Mouse (Mus musculus): ENCODE measurements around the gene Dolk. TPM values are rescaled to one million over a fixed set of nuclear protein-coding genes. Genes with fewer than 3 reads are reported as not detected.

The Dolk gene
- polyA plus RNA-seq, 1 experiment from 2014 or later: 41.2 TPM

DNA sequence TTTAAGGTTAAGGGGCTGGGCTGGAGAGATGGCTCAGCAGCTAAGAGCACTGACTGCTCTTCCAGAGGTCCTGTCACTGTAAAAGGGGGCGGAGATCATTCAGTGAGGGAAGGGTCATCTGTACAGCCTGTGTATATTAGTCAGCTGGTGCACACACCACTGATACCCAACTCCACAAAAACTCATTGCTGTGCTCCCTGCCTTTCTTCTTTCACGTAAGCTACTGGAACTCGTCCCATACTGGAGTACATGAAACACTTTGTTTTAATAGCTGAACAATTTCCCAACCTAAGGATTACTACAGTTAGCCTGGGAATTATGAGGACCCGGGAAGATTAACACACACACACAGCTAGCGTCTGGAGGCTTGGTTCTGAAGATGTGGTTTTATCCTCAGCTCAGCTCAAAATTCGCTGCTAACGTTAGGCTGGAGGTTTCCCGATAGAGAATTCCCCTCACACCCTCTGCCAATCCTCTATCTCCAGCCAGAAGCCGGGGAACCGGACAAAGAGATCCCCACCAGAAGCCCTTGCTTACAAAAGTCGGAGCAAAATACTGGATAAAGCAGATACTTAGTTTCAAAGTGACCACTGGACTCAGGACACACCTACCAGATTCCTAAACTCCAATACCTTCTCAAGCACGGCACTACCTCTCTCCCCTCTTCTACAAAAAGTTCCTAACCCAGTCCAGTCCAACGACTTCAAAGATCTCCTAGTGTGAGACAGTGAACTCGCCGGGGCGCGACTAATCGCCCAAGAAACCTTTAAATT is 49.5 kb downstream of the Dolk start:
- H3K9ac ChIP-seq (ENCODE audit: low read depth, low read length): peak overlapping the region; percentile 73
- peak overlapping the region; percentile 66 for H3K4me2 ChIP-seq (ENCODE audit: low read depth, low read length)
- peak overlapping the region; percentile 76 for H3K4me3 ChIP-seq (ENCODE audit: low read length)
- no peaks in the 10 kb centered on the region for H3K9me3 ChIP-seq (ENCODE audit: control insufficient read depth, low read length)
- peak; percentile 3; the same call in 1 of the 2 replicates for ATAC-seq
- H3K36me3 ChIP-seq (ENCODE audit: control insufficient read depth, insufficient read depth, low read length): peaks cover 10% of the 10 kb centered on the region
- WGBS: 3% methylated on average over 18 of the region's 18 CpGs
- H3K27ac ChIP-seq (ENCODE audit: low read length): peak overlapping the region; percentile 74
- H3K27me3 ChIP-seq (replicated peaks; ENCODE audit: control insufficient read depth, insufficient read depth, low read length): no peaks in the 10 kb centered on the region
- H3K4me1 ChIP-seq (ENCODE audit: control insufficient read depth, insufficient read depth, low read length): peaks cover 28% of the 10 kb centered on the region

DNA sequence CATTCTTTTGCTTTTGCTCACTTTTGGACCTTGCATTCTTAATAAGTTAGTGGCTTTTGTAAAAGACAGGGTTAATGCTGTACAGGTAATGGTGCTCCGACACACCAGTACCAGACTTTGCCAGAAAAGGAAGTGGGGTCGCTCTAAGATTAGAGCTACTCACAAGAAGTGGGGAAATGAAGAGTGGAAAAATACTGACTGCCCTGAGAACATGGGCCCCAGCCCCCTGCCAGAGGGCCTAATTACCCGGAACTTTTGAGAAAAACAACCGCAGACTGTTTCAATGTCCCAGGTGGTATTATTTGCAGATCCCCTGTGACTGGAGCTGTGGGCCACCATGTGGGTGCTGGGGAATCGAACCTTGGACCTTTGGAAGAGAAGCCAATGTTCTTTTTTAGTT is 50.5 kb downstream of the Dolk start:
- WGBS: 72% methylated on average over 5 of the region's 5 CpGs
- peaks cover under 1% of the 10 kb centered on the region; the same call in 1 of the 2 replicates for H3K36me3 ChIP-seq (ENCODE audit: control insufficient read depth, insufficient read depth, low read length)
- no peak overlapping the region for H3K4me2 ChIP-seq (ENCODE audit: low read depth, low read length)
- no peak overlapping the region for H3K4me3 ChIP-seq (ENCODE audit: low read length)
- no peak overlapping the region for H3K27ac ChIP-seq (ENCODE audit: low read length)
- H3K9ac ChIP-seq (ENCODE audit: low read depth, low read length): no peak overlapping the region
- no peak for ATAC-seq
- no peaks in the 10 kb centered on the region for H3K27me3 ChIP-seq (replicated peaks; ENCODE audit: control insufficient read depth, insufficient read depth, low read length)
- peaks cover 27% of the 10 kb centered on the region for H3K4me1 ChIP-seq (ENCODE audit: control insufficient read depth, insufficient read depth, low read length)
- H3K9me3 ChIP-seq (ENCODE audit: control insufficient read depth, low read length): no peaks in the 10 kb centered on the region

Other genes starting within 250 kb of the Dolk start
- 19.7 and 21.9 TPM in 2 replicates for gene Wdr34, start 237.5 kb downstream of the Dolk start, polyA plus RNA-seq (2015; fragmentation: Nextera tagmentation; extraction: Ambion mirVana)
- gene Set, start 229.0 kb downstream of the Dolk start, polyA plus RNA-seq (2015; fragmentation: Nextera tagmentation; extraction: Ambion mirVana): 329 and 361 TPM in 2 replicates
- gene Pkn3, start 208.7 kb downstream of the Dolk start, polyA plus RNA-seq (2015; fragmentation: Nextera tagmentation; extraction: Ambion mirVana): 10.4 and 10.8 TPM in 2 replicates
- 79.0 and 86.2 TPM in 2 replicates for gene Zdhhc12, start 192.7 kb downstream of the Dolk start, polyA plus RNA-seq (2015; fragmentation: Nextera tagmentation; extraction: Ambion mirVana)
- 3.3 and 3.7 TPM in 2 replicates for gene Zer1, start 161.7 kb downstream of the Dolk start, polyA plus RNA-seq (2015; fragmentation: Nextera tagmentation; extraction: Ambion mirVana)
- 8.3 and 9.8 TPM in 2 replicates for gene Tbc1d13, start 152.6 kb downstream of the Dolk start, polyA plus RNA-seq (2015; fragmentation: Nextera tagmentation; extraction: Ambion mirVana)
- 42.5 and 45.5 TPM in 2 replicates for gene Endog, start 114.8 kb downstream of the Dolk start, polyA plus RNA-seq (2015; fragmentation: Nextera tagmentation; extraction: Ambion mirVana)
- 59.5 and 62.6 TPM in 2 replicates for gene Spout1, start 107.9 kb downstream of the Dolk start, polyA plus RNA-seq (2015; fragmentation: Nextera tagmentation; extraction: Ambion mirVana)
- gene Kyat1, start 80.5 kb downstream of the Dolk start, polyA plus RNA-seq (2015; fragmentation: Nextera tagmentation; extraction: Ambion mirVana): 24.6 and 28.9 TPM in 2 replicates
- gene Lrrc8a, start 48.6 kb downstream of the Dolk start, polyA plus RNA-seq (2015; fragmentation: Nextera tagmentation; extraction: Ambion mirVana): 37.4 and 40.1 TPM in 2 replicates
- gene Gm28035, start 45.8 kb downstream of the Dolk start, polyA plus RNA-seq (2015; fragmentation: Nextera tagmentation; extraction: Ambion mirVana): 0.11 and 0.24 TPM in 2 replicates
- 10.5 and 10.8 TPM in 2 replicates for gene Phyhd1, start 20.1 kb downstream of the Dolk start, polyA plus RNA-seq (2015; fragmentation: Nextera tagmentation; extraction: Ambion mirVana)
- gene Gm28038, start 5.3 kb downstream of the Dolk start, polyA plus RNA-seq (2015; fragmentation: Nextera tagmentation; extraction: Ambion mirVana): not detected in 2 replicates
- gene Nup188, start 63 bp upstream of the Dolk start, polyA plus RNA-seq (2015; fragmentation: Nextera tagmentation; extraction: Ambion mirVana): 23.6 and 26.6 TPM in 2 replicates
- gene Sh3glb2, start 73.0 kb upstream of the Dolk start, polyA plus RNA-seq (2015; fragmentation: Nextera tagmentation; extraction: Ambion mirVana): 68.6 and 71.4 TPM in 2 replicates
- gene Miga2, start 77.9 kb upstream of the Dolk start, polyA plus RNA-seq (2015; fragmentation: Nextera tagmentation; extraction: Ambion mirVana): 23.1 and 24.7 TPM in 2 replicates
- 59.4 and 63.3 TPM in 2 replicates for gene Dolpp1, start 105.9 kb upstream of the Dolk start, polyA plus RNA-seq (2015; fragmentation: Nextera tagmentation; extraction: Ambion mirVana)
- gene Crat, start 129.5 kb upstream of the Dolk start, polyA plus RNA-seq (2015; fragmentation: Nextera tagmentation; extraction: Ambion mirVana): 25.9 and 29.4 TPM in 2 replicates
- gene Ptpa, start 129.7 kb upstream of the Dolk start, polyA plus RNA-seq (2015; fragmentation: Nextera tagmentation; extraction: Ambion mirVana): 120 and 132 TPM in 2 replicates
- 0.61 and 0.75 TPM in 2 replicates for gene Ier5l, start 187.9 kb upstream of the Dolk start, polyA plus RNA-seq (2015; fragmentation: Nextera tagmentation; extraction: Ambion mirVana)